Mouse (Mus musculus) spleen, adult 2 months (tissue): Measurements from ENCODE around the gene Mpeg1. TPM values are rescaled to one million over a fixed set of nuclear protein-coding genes. Genes with fewer than 3 reads are reported as not detected.
A peak's percentile ranks its signal among the peaks of the same experiment; 100 is the strongest.

Source experiments
- DNase-seq, 2 experiments: peaks; one replicate each; pipeline versions ENCODE4 v3.0.0 to v3.0.0-alpha.2; 2012 to 2021; ENCODE audit warnings: low spot score in 2 of 2, low read depth in 1 of 2
- H3K27ac ChIP-seq: fragments of 200-500 bp; 2 replicates; pipeline ENCODE4 v1.5.1; 2012; ENCODE audit warnings: low read length, inconsistent platforms; ENCODE audit not compliant: insufficient read depth
- H3K27me3 ChIP-seq: fragments of 200-500 bp; 2 replicates; pipeline ENCODE4 v1.6.1; 2012; ENCODE audit warnings: mild to moderate bottlenecking, moderate library complexity, low read length, inconsistent platforms; ENCODE audit not compliant: control insufficient read depth, insufficient read depth
- H3K36me3 ChIP-seq: fragments of 200-500 bp; 2 replicates; pipeline ENCODE4 v1.6.1; 2012; ENCODE audit warnings: mild to moderate bottlenecking, low read length, inconsistent platforms; ENCODE audit not compliant: control insufficient read depth, insufficient read depth
- H3K4me1 ChIP-seq: fragments of 200-500 bp; 2 replicates; pipeline ENCODE4 v1.6.1; 2011; ENCODE audit warnings: inconsistent platforms; ENCODE audit not compliant: control insufficient read depth, insufficient read depth, insufficient read length
- H3K4me3 ChIP-seq: fragments of 200-500 bp; 2 replicates; pipeline ENCODE4 v1.5.1; 2011; ENCODE audit warnings: mild to moderate bottlenecking, inconsistent platforms; ENCODE audit not compliant: insufficient read depth, insufficient read length; ENCODE audit errors: extremely low read depth
- CTCF ChIP-seq: fragments of 200-500 bp; IDR thresholded peaks from 2 replicates; pipeline ENCODE4 v1.5.1; 2011; ENCODE audit warnings: mild to moderate bottlenecking, inconsistent platforms; ENCODE audit not compliant: insufficient read depth, insufficient read length, insufficient replicate concordance; ENCODE audit errors: extremely low read depth
- POLR2A ChIP-seq: fragments of 200-500 bp; IDR thresholded peaks from 2 replicates; pipeline ENCODE4 v1.6.1; 2011; ENCODE audit warnings: low read depth, low read length, inconsistent platforms
- WGBS: fragments of 180-500 bp; shearing (Covaris S2); methylation state at CpG from one replicate; pipeline ENCODE4 v1.1.7; 2018; 5-methylcytosine and 5-hydroxymethylcytosine counted together
- polyA plus RNA-seq: library from polyadenylated mRNA; depleted of rRNA; stranded (reverse); fragments of >200 nt; gene quantifications from 2 replicates; pipeline ENCODE4 v1.2.3, GENCODE M21; 2012

Gene Mpeg1
- polyA plus RNA-seq, 1 experiment = 41.7 TPM

DNA sequence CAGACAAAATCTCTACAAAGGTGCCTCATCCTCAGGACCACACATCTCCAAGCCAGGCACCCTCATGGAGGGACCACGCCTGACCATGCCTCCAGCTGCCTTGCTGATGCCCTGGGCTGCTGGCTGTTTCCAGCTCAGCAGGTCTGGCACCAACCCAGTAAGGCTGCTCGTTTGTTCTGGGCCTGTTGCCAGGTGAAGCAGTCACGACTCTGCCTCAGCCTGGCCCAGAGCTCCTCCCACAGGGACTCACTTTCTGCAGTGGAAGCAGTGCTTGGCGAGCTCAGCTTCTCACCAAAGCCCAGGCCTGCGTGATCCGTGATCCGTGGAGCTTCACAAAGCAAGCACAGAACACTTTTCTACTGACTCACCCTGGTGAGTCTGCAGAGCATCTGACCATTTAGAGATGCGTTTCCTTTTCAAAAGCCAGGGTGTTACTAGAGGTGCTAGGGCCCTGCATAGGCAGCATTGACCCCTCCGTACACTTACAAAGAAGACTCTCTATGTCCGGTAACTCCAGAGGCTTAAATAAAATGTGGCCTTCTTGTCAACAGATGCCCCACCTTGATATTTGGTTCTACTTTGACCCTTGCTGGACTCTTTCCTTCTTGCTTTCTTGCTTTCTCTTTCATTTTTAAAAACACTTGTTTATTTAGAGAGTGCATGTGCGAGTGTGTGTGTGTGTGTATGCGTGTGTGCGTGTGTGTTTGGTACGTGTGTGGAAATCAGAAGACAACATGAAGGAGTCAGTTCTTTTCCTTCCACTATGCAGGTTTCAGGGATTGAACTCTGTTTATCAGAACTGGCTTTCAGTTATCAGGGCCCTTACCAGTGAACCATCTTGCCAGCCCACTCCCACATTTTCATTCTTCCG is 15.0 kb downstream of the Mpeg1 start:
- Histone ChIP-seq H3K4me3 (peak overlapping the region; percentile 5; the same call in 1 of the 2 replicates), H3K27ac (peak overlapping the region; percentile 57), H3K36me3 (no peaks in the 10 kb centered on the region), H3K4me1 (peaks cover 32% of the 10 kb centered on the region; the same call in 1 of the 2 replicates), H3K27me3 (no peaks in the 10 kb centered on the region)
- WGBS = 34% methylated on average over 15 of the region's 15 CpGs
- DNase-seq = peak in 1 of 2 experiments; percentile 60
- TF ChIP-seq POLR2A (no peak), CTCF (no peak)

DNA sequence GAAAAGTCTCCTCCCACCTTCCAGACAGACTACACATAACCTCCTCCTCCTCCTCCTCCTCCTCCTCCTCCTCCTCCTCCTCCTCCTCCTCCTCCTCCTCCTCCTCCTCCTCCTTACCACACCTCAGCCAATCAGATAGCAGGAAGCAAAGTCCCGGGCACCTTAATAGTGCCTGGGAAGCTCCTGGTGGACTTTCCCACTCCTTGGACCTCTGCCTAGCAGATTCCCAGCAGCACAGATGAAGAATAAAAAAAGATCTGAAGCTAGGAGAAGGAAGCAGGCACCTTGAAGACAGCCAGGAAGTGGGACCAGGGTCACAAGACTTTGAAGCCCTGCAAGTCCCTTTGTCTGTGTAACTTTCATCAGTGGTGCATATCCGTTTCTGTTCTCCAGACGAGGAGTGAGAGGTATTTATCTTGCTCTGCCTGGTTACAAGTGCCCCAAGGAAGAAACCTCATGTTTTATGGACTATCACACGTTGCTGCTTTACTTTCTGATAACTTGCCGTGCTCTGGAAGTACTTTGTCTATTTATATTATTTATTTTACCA is 16.2 kb downstream of the Mpeg1 start:
- Histone ChIP-seq H3K27ac (peak overlapping the region; percentile 67), H3K4me3 (no peak overlapping the region), H3K36me3 (no peaks in the 10 kb centered on the region), H3K27me3 (no peaks in the 10 kb centered on the region), H3K4me1 (peaks cover 30% of the 10 kb centered on the region; the same call in 1 of the 2 replicates)
- TF ChIP-seq POLR2A (no peak), CTCF (no peak)
- DNase-seq = peak in 1 of 2 experiments; percentile 34
- WGBS = 11% methylated on average over 5 of the region's 5 CpGs

DNA sequence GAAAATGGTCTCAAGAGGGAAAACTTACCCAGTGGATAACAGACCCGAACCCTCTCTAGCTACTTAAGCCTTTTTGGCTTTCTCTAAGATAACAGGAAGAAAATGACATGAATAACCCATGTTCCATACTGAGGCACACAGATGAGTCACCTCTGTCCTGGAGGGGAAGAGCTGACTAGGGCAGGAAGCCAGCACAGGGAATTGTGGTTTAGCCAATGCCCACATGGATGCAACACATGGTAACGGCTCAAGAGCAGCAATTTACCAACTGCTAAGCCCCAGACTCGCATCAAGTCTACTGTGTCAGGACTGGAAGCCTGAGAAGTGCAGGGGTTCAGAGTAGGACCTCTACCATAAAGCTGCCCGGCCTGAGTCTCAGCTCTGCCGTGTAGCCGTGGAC is 17.8 kb downstream of the Mpeg1 start:
- no peak for TF ChIP-seq POLR2A
- no peak for TF ChIP-seq CTCF
- H3K27me3 ChIP-seq = no peaks in the 10 kb centered on the region
- H3K4me1 ChIP-seq = peaks cover 24% of the 10 kb centered on the region; the same call in 1 of the 2 replicates
- H3K27ac ChIP-seq = no peak overlapping the region
- no peak overlapping the region for H3K4me3 ChIP-seq
- WGBS = 49% methylated on average over 6 of the region's 6 CpGs
- no peaks in the 10 kb centered on the region for H3K36me3 ChIP-seq
- DNase-seq = no peak

DNA sequence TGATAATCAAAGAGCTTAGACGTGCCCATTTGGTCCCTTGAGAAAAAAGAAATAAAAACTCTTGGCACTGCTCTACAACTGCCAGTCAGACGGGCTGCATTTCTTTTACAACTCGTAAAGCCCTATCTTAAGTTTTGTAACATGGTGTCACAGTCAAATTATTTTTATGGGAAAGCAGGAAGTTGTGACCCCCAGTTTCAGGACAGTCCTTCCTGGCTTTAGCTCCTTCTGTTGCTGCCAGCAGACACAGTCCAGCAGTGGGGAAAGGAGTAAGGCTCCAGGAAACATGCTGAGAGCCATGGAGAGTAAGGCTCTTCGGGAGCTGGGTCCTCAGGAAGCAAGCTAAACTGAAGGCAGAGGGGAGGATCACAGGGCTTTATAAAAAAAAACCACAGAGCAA is 23.2 kb downstream of the Mpeg1 start:
- TF ChIP-seq CTCF (no peak), POLR2A (no peak)
- Histone ChIP-seq H3K4me3 (no peak overlapping the region), H3K27me3 (no peaks in the 10 kb centered on the region), H3K4me1 (peaks cover 6% of the 10 kb centered on the region; the same call in 1 of the 2 replicates), H3K27ac (no peak overlapping the region), H3K36me3 (no peaks in the 10 kb centered on the region)
- 23% methylated on average over 4 of the region's 4 CpGs for WGBS
- no peak for DNase-seq

DNA sequence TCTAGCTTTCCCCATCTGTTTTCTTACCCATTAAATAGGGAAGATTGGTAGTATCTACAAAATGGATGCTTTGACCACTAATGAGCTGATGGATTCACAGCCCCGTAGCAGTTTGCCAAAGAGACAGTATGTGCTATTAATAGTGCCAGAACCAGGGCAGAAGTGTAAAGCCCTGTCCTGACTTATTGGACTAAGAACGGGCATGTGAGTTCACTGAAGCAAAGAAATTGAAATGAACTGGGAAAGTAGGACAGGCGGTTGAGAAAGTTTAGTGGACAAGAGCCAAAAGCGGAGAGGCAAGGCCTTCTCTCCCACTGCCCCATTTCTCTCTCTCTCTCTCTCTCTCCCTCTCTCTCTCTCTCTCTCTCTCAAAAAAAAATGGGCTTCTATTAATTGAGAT is 23.6 kb downstream of the Mpeg1 start:
- H3K4me1 ChIP-seq = peaks cover 6% of the 10 kb centered on the region; the same call in 1 of the 2 replicates
- H3K4me3 ChIP-seq = no peak overlapping the region
- TF ChIP-seq CTCF (no peak), POLR2A (no peak)
- H3K27me3 ChIP-seq = no peaks in the 10 kb centered on the region
- DNase-seq = no peak
- H3K27ac ChIP-seq = no peak overlapping the region
- no peaks in the 10 kb centered on the region for H3K36me3 ChIP-seq
- WGBS = 62% methylated on average over 4 of the region's 4 CpGs

DNA sequence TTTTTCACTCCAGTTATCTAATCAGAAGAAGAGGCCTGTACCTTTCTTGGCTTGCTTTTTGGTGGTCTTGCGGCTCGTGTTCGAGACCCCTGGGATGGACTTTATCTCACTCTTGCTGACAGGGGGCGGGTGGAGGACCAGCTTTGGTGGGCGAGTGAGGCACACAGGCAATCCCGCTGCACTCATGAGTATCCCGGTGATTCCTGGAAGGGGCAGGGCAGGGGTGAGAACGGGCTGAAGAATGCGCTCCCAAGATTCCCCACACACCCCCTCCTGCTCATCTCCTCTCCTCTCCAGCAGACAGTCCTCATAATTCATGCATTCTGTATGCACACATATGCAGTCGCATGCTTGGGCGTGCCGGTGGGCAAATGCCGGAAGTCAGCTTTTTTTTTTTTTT is 24.6 kb downstream of the Mpeg1 start:
- no peak for DNase-seq
- Histone ChIP-seq H3K36me3 (no peaks in the 10 kb centered on the region), H3K4me1 (peaks cover 6% of the 10 kb centered on the region; the same call in 1 of the 2 replicates), H3K27me3 (no peaks in the 10 kb centered on the region), H3K27ac (no peak overlapping the region), H3K4me3 (no peak overlapping the region)
- 92% methylated on average over 13 of the region's 13 CpGs for WGBS
- TF ChIP-seq POLR2A = no peak
- TF ChIP-seq CTCF = no peak

DNA sequence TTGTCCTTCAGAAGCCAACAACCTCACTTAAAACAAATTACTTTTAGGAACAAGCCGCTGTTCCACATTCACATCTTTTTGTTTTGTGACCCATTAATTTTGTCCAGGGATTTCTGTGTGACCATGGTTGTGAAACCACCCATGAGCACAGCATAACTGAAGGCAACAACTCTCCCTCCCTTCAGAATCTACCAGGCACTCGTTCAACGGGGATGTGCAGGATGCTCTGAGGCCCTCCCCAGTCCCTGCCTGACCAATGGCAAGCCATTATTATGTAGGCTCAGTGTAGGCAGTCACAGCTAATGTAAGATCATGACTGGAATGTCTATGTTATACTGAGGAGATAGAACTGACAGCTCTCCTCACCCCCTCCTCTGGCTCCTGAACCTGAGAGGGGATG is 25.1 kb downstream of the Mpeg1 start:
- H3K4me3 ChIP-seq = no peak overlapping the region
- WGBS = 84% methylated on average over 3 of the region's 3 CpGs
- TF ChIP-seq CTCF (no peak), POLR2A (no peak)
- no peaks in the 10 kb centered on the region for H3K36me3 ChIP-seq
- peaks cover 6% of the 10 kb centered on the region; the same call in 1 of the 2 replicates for H3K4me1 ChIP-seq
- H3K27ac ChIP-seq = no peak overlapping the region
- no peaks in the 10 kb centered on the region for H3K27me3 ChIP-seq
- no peak for DNase-seq
